Mouse (Mus musculus) intestine, embryonic 14.5 days (tissue): ENCODE measurements around the gene Pick1. TPM values are rescaled to one million over a fixed set of nuclear protein-coding genes. Genes with fewer than 3 reads are reported as not detected.

ENCODE experiments used
- ATAC-seq: fragments of 200-750 bp; cut with Nextera tagmentation; replicated peaks from 2 replicates; pipeline ENCODE4 v1.8.0; 2017; ENCODE audit warnings: low read depth, moderate number of reproducible peaks, moderate TSS enrichment, moderate library complexity; ENCODE audit not compliant: low FRiP score, low TSS enrichment
- DNase-seq: peaks from one replicate; pipeline ENCODE4 v3.0.0-alpha.2; 2018; ENCODE audit warnings: low spot score
- H3K27ac ChIP-seq: fragments of 300-500 bp; sonication (generic); 2 replicates; pipeline ENCODE4 v1.5.1; 2014; ENCODE audit warnings: low read depth, mild to moderate bottlenecking, control low read depth
- H3K27me3 ChIP-seq: fragments of 300-500 bp; sonication (generic); replicated peaks from 2 replicates; pipeline ENCODE4 v1.6.1; 2014; ENCODE audit warnings: low read length, control low read depth; ENCODE audit not compliant: control insufficient read depth, insufficient read depth
- H3K36me3 ChIP-seq: fragments of 300-500 bp; sonication (generic); 2 replicates; pipeline ENCODE4 v1.6.1; 2014; ENCODE audit warnings: low read length, control low read depth; ENCODE audit not compliant: control insufficient read depth, insufficient read depth
- H3K4me1 ChIP-seq: fragments of 300-500 bp; sonication (generic); replicated peaks from 2 replicates; pipeline ENCODE4 v1.6.1; 2014; ENCODE audit warnings: low read length, control low read depth, mixed read lengths; ENCODE audit not compliant: control insufficient read depth, insufficient read depth
- H3K4me2 ChIP-seq: fragments of 300-500 bp; sonication (generic); 2 replicates; pipeline ENCODE4 v1.6.1; 2014; ENCODE audit warnings: low read length
- H3K4me3 ChIP-seq: fragments of 300-500 bp; sonication (generic); 2 replicates; pipeline ENCODE4 v1.5.1; 2014; ENCODE audit warnings: low read depth, low read length, control low read depth, mixed read lengths
- H3K9ac ChIP-seq: fragments of 300-500 bp; sonication (generic); 2 replicates; pipeline ENCODE4 v1.6.1; 2014; ENCODE audit warnings: mild to moderate bottlenecking, low read length
- H3K9me3 ChIP-seq: fragments of 300-500 bp; sonication (generic); 2 replicates; pipeline ENCODE4 v1.6.1; 2016; ENCODE audit warnings: low read length, control low read depth; ENCODE audit not compliant: control insufficient read depth
- WGBS: fragments of 180-500 bp; shearing (Covaris S2); extraction: QIAGEN DNeasy Blood & Tissue Kit; methylation state at CpG from one replicate; pipeline ENCODE4 v1.1.7; 2014; 5-methylcytosine and 5-hydroxymethylcytosine counted together
- polyA plus RNA-seq: library from polyadenylated mRNA; unstranded; fragments of >200 nt; fragmentation: Nextera tagmentation; extraction: Ambion mirVana; gene quantifications from 2 replicates; pipeline ENCODE4 v1.2.1, GENCODE M21; 2014

Gene Pick1
- polyA plus RNA-seq, 1 experiment from 2014 or later = 28.3 TPM

DNA sequence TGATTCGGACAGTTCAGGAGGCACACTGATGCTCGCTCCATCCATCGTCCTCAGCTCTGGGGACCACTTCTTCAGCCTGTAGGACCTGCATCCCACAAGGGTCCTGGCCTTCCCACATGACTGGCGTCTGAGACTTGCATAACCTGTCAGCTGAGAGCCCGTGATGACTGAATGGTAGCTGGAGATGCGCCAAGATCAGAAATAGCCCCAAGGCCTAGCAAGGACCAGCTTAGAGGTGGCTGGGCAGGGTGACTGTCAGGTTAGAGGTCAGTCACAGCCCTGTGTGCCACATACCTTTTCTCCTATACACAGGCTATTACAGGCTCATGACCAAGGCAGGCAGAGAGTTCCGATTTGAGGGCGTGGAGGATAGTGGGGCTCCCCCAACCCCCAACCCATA, 33.5 kb upstream of the Pick1 start:
- H3K27me3 ChIP-seq = no peaks in the 10 kb centered on the region
- no peaks in the 10 kb centered on the region for H3K4me1 ChIP-seq
- no peaks in the 10 kb centered on the region for H3K36me3 ChIP-seq
- H3K4me3 ChIP-seq = no peak overlapping the region
- H3K9me3 ChIP-seq = no peaks in the 10 kb centered on the region
- no peak overlapping the region for H3K4me2 ChIP-seq
- DNase-seq (no peak), ATAC-seq (no peak)
- no peak overlapping the region for H3K27ac ChIP-seq
- 74% methylated on average over 8 of the region's 8 CpGs for WGBS
- no peak overlapping the region for H3K9ac ChIP-seq

DNA sequence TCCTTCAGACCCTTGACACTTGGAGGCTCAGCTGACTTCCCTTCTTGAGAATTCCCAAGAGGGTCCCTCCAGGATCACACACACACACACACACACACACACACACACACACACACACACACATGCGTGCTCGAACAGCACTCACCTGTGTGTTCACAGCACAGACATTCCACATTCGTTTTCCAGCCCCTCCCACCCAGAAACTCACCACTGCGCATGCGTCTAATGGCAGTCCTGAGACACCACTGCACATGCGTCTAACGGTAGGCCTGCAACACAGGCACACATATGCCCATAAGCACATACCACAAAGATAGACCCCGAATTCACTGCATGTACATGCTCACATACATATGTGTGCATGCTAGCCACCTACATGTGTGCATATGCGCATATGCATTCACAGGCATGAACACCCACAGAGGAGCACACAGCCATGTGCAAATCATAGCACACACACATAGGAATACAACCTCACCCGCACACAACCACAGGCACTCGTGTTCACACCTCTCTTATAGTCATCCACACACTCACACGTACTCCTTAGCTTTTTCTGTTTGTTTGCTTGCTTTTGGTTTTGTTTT, 29.5 kb upstream of the Pick1 start:
- no peak overlapping the region for H3K9ac ChIP-seq
- no peak overlapping the region for H3K27ac ChIP-seq
- peaks cover 10% of the 10 kb centered on the region for H3K4me1 ChIP-seq
- no peak overlapping the region for H3K4me3 ChIP-seq
- H3K36me3 ChIP-seq = no peaks in the 10 kb centered on the region
- H3K4me2 ChIP-seq = no peak overlapping the region
- ATAC-seq (no peak), DNase-seq (no peak)
- no peaks in the 10 kb centered on the region for H3K27me3 ChIP-seq
- no peaks in the 10 kb centered on the region for H3K9me3 ChIP-seq
- WGBS = 90% methylated on average over 12 of the region's 12 CpGs

DNA sequence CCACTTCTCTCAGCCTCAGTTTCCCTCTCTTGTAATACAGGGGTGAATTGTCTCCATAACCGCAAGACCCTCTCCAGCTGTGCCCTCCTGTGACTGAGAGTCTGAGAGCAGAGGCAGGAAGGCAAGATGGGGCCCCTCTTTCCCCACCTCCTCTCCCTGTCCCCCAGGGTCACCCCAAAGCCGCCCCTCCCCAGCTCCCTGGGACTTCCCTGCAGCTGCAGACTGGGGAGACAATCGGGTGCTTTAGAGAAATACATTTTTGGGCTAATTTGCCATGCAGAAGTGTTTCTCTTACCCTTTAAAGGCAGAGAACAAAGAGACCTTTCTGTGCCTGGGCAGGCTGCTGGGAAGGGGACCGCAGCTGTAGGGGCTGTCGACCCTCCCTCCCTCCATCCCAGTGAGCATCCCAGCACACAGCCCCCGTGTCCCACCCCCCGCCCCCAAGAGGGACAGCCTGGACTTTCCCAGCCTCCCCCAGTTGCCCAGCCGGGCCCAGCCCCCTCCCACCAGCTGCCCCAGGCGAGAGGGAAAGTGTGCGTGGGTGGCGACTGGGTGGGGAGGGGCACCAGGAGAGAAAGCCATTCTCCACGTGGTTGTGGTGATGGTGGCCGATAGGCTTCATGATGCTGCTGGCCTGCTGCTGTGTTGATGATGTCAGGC, 27.4 kb upstream of the Pick1 start:
- DNase-seq (no peak), ATAC-seq (peak; percentile 71; the same call in 1 of the 2 replicates)
- 26% methylated on average over 13 of the region's 13 CpGs for WGBS
- Histone ChIP-seq H3K27me3 (no peaks in the 10 kb centered on the region), H3K4me2 (no peak overlapping the region), H3K9ac (no peak overlapping the region), H3K4me1 (peaks cover 10% of the 10 kb centered on the region), H3K27ac (no peak overlapping the region), H3K4me3 (no peak overlapping the region), H3K36me3 (no peaks in the 10 kb centered on the region), H3K9me3 (no peaks in the 10 kb centered on the region)

DNA sequence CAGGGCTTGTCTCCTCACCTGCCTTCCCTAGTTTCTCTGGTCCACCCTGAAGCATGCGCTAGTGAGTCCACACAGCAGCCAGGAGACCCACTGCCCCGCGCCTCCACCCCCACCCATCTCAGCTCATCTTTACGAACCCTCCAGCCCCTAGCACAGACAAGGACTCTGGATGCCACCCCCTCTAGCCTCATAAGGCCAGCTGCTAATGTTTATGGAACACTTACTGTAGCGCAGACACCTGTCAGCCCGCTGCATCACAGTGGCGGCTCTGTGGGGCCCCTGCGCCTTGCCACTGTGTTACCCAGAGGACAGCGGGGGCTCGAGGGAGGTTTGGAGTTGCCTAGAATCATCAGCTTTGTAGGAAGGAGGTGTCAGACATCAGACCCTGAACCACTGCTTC, 26.4 kb upstream of the Pick1 start:
- Histone ChIP-seq H3K9ac (no peak overlapping the region), H3K4me3 (no peak overlapping the region), H3K4me2 (no peak overlapping the region), H3K4me1 (peaks cover 10% of the 10 kb centered on the region), H3K27me3 (no peaks in the 10 kb centered on the region), H3K9me3 (no peaks in the 10 kb centered on the region), H3K27ac (no peak overlapping the region), H3K36me3 (no peaks in the 10 kb centered on the region)
- 18% methylated on average over 10 of the region's 10 CpGs for WGBS
- no peak for DNase-seq
- 0 out of 2 replicates have a peak, but pooled peaks have one; percentile 13 for ATAC-seq

DNA sequence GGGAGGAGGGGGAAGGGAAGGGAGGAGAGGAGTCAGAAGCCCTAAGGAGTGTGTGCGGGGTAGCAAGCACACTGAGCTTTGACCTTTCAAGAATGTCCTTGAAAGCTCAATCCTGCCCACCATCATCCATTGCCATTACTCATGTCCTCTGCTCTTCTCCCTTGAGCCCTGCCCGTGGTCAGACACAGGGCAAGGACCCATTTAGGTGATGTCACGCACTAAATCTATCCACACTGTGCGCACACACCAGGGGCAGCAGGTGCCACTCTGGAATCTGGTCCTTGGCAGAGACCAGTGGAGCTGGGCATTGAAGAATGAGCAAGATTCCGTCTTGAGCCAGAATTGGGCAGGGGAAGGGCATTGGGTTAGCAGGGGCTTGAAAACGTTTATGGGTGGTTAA, 20.8 kb upstream of the Pick1 start:
- DNase-seq (no peak), ATAC-seq (no peak)
- no peaks in the 10 kb centered on the region for H3K27me3 ChIP-seq
- H3K4me2 ChIP-seq = no peak overlapping the region
- no peaks in the 10 kb centered on the region for H3K9me3 ChIP-seq
- H3K9ac ChIP-seq = no peak overlapping the region
- H3K4me3 ChIP-seq = no peak overlapping the region
- no peaks in the 10 kb centered on the region for H3K4me1 ChIP-seq
- H3K27ac ChIP-seq = no peak overlapping the region
- H3K36me3 ChIP-seq = no peaks in the 10 kb centered on the region
- 74% methylated on average over 6 of the region's 6 CpGs for WGBS

DNA sequence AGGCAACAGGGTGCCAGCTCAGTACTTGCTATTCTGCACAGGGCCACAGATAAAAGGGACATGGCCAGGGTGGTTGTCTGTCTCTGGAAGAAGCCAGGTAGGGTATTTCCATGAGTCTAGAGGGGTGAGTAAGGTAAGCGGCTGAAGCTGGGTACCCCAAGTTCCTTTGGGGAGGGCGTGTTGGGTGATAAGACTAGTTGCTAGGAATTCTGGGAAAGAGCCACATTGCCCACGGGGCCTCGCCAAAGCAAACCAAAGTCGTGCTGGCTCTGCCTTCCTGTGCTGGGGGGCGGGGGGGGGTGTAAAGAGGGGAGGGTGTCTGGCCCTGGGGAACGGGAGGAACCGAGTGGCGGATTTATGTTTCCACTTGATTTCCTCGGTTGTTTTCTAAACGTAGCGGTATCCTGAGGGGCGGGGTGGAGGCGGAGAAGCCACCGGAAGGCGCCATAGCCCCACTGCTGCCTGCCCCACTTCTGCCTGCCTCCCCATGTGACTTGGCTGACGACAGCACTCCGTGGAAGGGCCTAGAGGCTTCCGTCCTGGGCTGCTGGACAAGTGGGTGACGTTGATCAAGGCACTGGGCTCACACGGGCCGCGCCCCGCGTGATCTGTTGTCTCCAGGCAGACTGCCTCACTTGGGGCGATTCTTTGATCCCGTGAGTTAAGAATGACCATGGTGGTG, 20.1 kb upstream of the Pick1 start:
- H3K4me2 ChIP-seq = no peak overlapping the region
- no peak overlapping the region for H3K4me3 ChIP-seq
- no peaks in the 10 kb centered on the region for H3K27me3 ChIP-seq
- H3K9me3 ChIP-seq = no peaks in the 10 kb centered on the region
- 71% methylated on average over 27 of the region's 27 CpGs for WGBS
- no peak overlapping the region for H3K9ac ChIP-seq
- DNase-seq (no peak), ATAC-seq (no peak)
- no peaks in the 10 kb centered on the region for H3K4me1 ChIP-seq
- no peaks in the 10 kb centered on the region for H3K36me3 ChIP-seq
- no peak overlapping the region for H3K27ac ChIP-seq

DNA sequence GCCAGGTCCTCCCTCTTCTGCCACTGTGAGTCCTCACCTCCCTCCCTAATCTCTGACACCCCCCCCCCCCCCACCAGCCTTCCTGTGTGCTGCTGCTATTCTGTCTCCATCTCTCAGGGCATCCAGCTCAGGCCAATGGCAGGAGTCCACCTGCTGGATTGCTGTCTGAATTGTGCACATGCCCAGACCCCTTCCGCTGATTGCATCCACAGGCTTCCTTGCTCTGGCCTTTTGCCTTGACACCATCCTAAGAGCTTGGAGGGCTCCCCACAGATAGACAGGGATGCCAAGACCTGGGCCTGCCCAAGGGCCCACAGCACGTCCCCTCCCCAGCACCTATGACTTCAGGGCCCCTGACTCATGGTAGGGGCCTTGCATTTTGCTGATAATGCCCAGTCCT, 18.6 kb upstream of the Pick1 start:
- Histone ChIP-seq H3K4me2 (no peak overlapping the region), H3K9ac (no peak overlapping the region), H3K36me3 (no peaks in the 10 kb centered on the region), H3K4me3 (no peak overlapping the region), H3K27ac (no peak overlapping the region), H3K4me1 (no peaks in the 10 kb centered on the region), H3K27me3 (no peaks in the 10 kb centered on the region), H3K9me3 (no peaks in the 10 kb centered on the region)
- 61% methylated on average over 2 of the region's 2 CpGs for WGBS
- ATAC-seq (no peak), DNase-seq (no peak)

DNA sequence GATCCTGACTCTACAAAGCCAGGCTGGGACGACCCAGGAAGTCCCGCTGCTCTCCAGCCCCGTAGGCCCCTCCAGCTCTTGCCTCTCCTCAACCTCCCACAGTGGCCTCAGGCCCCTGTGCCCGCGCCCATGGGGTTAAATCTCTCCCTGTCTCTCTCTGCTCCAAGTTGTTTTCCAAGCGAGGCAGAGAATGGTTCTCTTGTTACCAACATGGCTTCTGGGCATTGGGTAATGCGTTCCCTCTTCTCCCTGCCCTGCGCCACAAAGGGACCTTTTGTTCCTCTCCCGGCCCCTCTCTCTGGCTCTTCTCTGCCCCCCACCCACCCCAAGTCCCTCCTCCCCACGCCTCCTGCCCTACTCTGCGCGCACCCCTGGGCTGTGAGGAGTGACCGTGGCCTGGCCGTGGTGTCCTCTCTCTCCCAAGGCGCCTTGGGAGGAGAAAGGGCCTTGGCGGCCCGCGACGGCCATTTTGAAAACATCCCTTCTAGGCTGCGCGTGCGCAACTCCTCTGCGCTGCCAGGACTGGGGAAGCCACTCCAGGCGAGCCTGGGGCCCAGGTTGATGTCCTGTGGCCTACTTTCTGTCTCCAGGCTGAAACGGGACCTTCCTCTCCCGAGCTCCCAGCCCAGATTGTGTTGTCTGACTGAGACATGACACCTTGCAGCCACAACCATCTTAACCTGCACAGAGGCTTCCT, 16.1 kb upstream of the Pick1 start:
- ATAC-seq (peak; percentile 57), DNase-seq (no peak)
- H3K4me1 ChIP-seq = no peaks in the 10 kb centered on the region
- H3K4me2 ChIP-seq = no peak overlapping the region
- H3K36me3 ChIP-seq = no peaks in the 10 kb centered on the region
- H3K9ac ChIP-seq = no peak overlapping the region
- no peaks in the 10 kb centered on the region for H3K9me3 ChIP-seq
- H3K27me3 ChIP-seq = no peaks in the 10 kb centered on the region
- H3K4me3 ChIP-seq = no peak overlapping the region
- 84% methylated on average over 26 of the region's 26 CpGs for WGBS
- H3K27ac ChIP-seq = peak overlapping the region; percentile 5; the same call in 1 of the 2 replicates
